Mouse (Mus musculus): ENCODE data around the gene Hnrnpc. TPM values are rescaled to one million over a fixed set of nuclear protein-coding genes. Genes with fewer than 3 reads are reported as not detected.

Gene Hnrnpc
- 154 TPM for polyA plus RNA-seq (2014; fragmentation: Illumina TruSeq; extraction: RNeasy Lipid Tissue Mini Kit (QIAGEN cat#74804); ENCODE audit: insufficient read depth, low read depth, low replicate concordance)

DNA sequence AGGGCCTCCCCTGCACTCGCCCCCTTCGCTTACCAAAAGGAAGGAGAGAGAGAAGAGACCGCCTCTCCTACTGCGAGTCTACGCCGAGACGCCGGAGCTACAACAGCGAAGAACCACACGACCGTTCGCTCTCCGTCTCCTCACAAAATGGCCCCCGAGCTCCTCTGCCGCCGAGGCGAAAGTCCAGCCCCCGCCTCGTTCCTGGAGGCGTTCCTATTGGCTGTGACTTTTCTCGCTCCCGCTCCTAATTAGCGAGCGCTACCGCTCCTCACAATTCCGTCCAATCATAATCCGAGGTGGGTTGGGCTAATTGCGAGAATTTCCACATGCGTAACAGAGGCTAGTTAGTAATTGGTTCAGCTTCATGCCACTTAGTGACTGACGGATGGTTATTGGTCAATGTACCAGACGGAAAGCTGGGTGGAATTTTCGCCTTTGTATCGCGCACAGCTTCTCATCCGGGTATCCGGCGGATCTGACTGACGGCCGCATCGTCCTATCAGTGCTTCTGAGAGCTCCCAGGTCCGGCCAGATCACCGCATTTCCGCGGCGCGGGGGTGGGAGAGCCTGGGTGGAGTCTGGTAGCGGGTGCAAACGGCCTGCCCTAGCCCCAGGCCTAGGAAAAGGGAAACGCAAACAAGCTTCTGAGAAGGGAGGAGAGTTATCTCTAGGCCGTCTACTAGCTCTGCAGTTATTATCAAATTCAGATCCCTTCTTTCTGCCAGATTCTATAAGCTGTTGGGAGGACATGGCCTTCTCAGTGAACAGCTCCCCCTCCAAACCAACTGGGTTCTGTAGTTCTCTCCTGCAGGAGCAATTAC is at the start of gene Hnrnpc:
TSS of gene Hnrnpc (minus strand) at position 173 of the 821 bp plus-strand sequence.

DNA sequence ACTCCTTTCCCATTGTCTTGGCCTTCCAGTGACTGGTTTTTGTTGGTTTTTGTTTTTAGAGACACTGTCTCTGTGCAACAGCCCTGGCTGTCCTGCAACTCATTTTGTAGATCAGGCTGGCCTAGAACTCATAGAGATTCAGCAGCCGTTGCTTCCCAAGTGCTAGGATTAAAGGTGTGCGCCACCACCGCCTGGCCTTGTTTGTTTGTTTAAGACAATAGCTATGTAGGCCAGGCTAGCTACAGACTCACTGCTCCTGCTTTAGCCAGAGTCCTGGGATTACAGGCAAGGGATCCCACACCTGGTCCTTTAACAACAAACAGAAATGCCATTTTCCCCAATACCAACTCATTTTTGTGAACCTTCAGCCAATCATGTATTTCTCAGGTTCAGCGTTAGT is 6.5 kb upstream of the Hnrnpc start, which contains the start of gene Rpgrip1:
TSS of gene Rpgrip1 (plus strand) at position 359 of the 400 bp plus-strand sequence.

DNA sequence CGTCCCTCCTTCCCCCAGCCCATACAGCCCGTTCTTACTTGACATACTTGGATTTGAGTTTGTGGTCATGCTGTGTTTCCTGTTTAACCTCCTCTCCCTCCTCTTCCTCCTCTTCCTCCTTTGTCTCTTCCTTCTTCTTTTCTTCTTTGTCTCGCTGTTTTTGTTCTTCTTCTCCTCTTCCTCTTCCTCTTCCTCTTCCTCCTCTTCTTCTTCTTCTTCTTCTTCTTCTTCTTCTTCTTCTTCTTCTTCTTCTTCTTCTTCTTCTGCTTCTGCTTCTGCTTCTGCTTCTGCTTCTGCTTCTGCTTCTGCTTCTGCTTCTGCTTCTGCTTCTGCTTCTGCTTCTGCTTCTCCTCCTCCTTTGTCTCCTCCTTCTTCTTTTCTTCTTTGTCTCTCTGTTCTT is 61.5 kb downstream of the Hnrnpc start, which contains the start of gene Olfr221:
TSS of gene Olfr221 (minus strand) at position 101 of the 400 bp plus-strand sequence.

Other genes with a start within 250 kb of the Hnrnpc start
- gene Mettl17, start 219.2 kb downstream of the Hnrnpc start, polyA plus RNA-seq (2014; fragmentation: Illumina TruSeq; extraction: RNeasy Lipid Tissue Mini Kit (QIAGEN cat#74804); ENCODE audit: insufficient read depth, low read depth, low replicate concordance), result 14.0 TPM
- 1.9 TPM for gene Slc39a2, start 211.1 kb downstream of the Hnrnpc start, polyA plus RNA-seq (2014; fragmentation: Illumina TruSeq; extraction: RNeasy Lipid Tissue Mini Kit (QIAGEN cat#74804); ENCODE audit: insufficient read depth, low read depth, low replicate concordance)
- gene Ndrg2, start 189.9 kb downstream of the Hnrnpc start, polyA plus RNA-seq (2014; fragmentation: Illumina TruSeq; extraction: RNeasy Lipid Tissue Mini Kit (QIAGEN cat#74804); ENCODE audit: insufficient read depth, low read depth, low replicate concordance), result 80.7 TPM
- not detected for gene Tppp2, start 185.6 kb downstream of the Hnrnpc start, polyA plus RNA-seq (2014; fragmentation: Illumina TruSeq; extraction: RNeasy Lipid Tissue Mini Kit (QIAGEN cat#74804); ENCODE audit: insufficient read depth, low read depth, low replicate concordance)
- gene Rnase13, start 181.3 kb downstream of the Hnrnpc start, polyA plus RNA-seq (2014; fragmentation: Illumina TruSeq; extraction: RNeasy Lipid Tissue Mini Kit (QIAGEN cat#74804); ENCODE audit: insufficient read depth, low read depth, low replicate concordance), result not detected
- 27.4 TPM for gene Arhgef40, start 119.3 kb downstream of the Hnrnpc start, polyA plus RNA-seq (2014; fragmentation: Illumina TruSeq; extraction: RNeasy Lipid Tissue Mini Kit (QIAGEN cat#74804); ENCODE audit: insufficient read depth, low read depth, low replicate concordance)
- gene Tmem253, start 88.4 kb downstream of the Hnrnpc start, polyA plus RNA-seq (2014; fragmentation: Illumina TruSeq; extraction: RNeasy Lipid Tissue Mini Kit (QIAGEN cat#74804); ENCODE audit: insufficient read depth, low read depth, low replicate concordance), result 0.62 TPM
- gene Zfp219, start 83.3 kb downstream of the Hnrnpc start, polyA plus RNA-seq (2014; fragmentation: Illumina TruSeq; extraction: RNeasy Lipid Tissue Mini Kit (QIAGEN cat#74804); ENCODE audit: insufficient read depth, low read depth, low replicate concordance), result 23.2 TPM
- gene Olfr221, start 61.6 kb downstream of the Hnrnpc start, polyA plus RNA-seq (2014; fragmentation: Illumina TruSeq; extraction: RNeasy Lipid Tissue Mini Kit (QIAGEN cat#74804); ENCODE audit: insufficient read depth, low read depth, low replicate concordance), result not detected
- 2.1 TPM for gene Rpgrip1, start 6.7 kb upstream of the Hnrnpc start, polyA plus RNA-seq (2014; fragmentation: Illumina TruSeq; extraction: RNeasy Lipid Tissue Mini Kit (QIAGEN cat#74804); ENCODE audit: insufficient read depth, low read depth, low replicate concordance)
- 16.2 TPM for gene Supt16, start 93.4 kb upstream of the Hnrnpc start, polyA plus RNA-seq (2014; fragmentation: Illumina TruSeq; extraction: RNeasy Lipid Tissue Mini Kit (QIAGEN cat#74804); ENCODE audit: insufficient read depth, low read depth, low replicate concordance)
- gene Chd8, start 153.8 kb upstream of the Hnrnpc start, polyA plus RNA-seq (2014; fragmentation: Illumina TruSeq; extraction: RNeasy Lipid Tissue Mini Kit (QIAGEN cat#74804); ENCODE audit: insufficient read depth, low read depth, low replicate concordance), result 20.9 TPM
- 14.8 TPM for gene Tox4, start 175.1 kb upstream of the Hnrnpc start, polyA plus RNA-seq (2014; fragmentation: Illumina TruSeq; extraction: RNeasy Lipid Tissue Mini Kit (QIAGEN cat#74804); ENCODE audit: insufficient read depth, low read depth, low replicate concordance)
- 7.0 TPM for gene Rab2b, start 175.5 kb upstream of the Hnrnpc start, polyA plus RNA-seq (2014; fragmentation: Illumina TruSeq; extraction: RNeasy Lipid Tissue Mini Kit (QIAGEN cat#74804); ENCODE audit: insufficient read depth, low read depth, low replicate concordance)
- 24.5 TPM for gene Mettl3, start 201.1 kb upstream of the Hnrnpc start, polyA plus RNA-seq (2014; fragmentation: Illumina TruSeq; extraction: RNeasy Lipid Tissue Mini Kit (QIAGEN cat#74804); ENCODE audit: insufficient read depth, low read depth, low replicate concordance)
- 3.0 TPM for gene Sall2, start 224.7 kb upstream of the Hnrnpc start, polyA plus RNA-seq (2014; fragmentation: Illumina TruSeq; extraction: RNeasy Lipid Tissue Mini Kit (QIAGEN cat#74804); ENCODE audit: insufficient read depth, low read depth, low replicate concordance)

All from lung, adult 10 weeks (tissue).